Mouse (Mus musculus) common myeloid progenitor, adult 5-6 weeks (primary cell): ENCODE data around the gene Stx2. TPM values are rescaled to one million over a fixed set of nuclear protein-coding genes. Genes with fewer than 3 reads are reported as not detected.
"Not testable (repeated sequence)": the region's sequence is repeated elsewhere in the genome, so short reads cannot be mapped to it uniquely, and the experiment has no call there.

Experiments
- ATAC-seq: replicated peaks from 2 replicates; pipeline ENCODE4 v1.8.0; 2016; ENCODE audit warnings: low read depth, mild to moderate bottlenecking, moderate TSS enrichment, inconsistent platforms; ENCODE audit not compliant: poor library complexity, severe bottlenecking
- total RNA-seq: library from RNA; stranded (forward); fragments of 200-1000, 187-1606 nt; gene quantifications from 2 replicates; pipeline ENCODE4 v1.2.3, GENCODE M21; 2017

The Stx2 gene
- total RNA-seq, 1 experiment from 2014 or later, result 38.6 TPM

- ATAC-seq, result no peak
These were observed 6.6 kb upstream of the Stx2 start for GRCm38 (mm10) chr5:129015020-129015419.

GRCm38 (mm10) chr5:129010937-129011336, 2.6 kb upstream of the Stx2 start:
- ATAC-seq, result no peak

GRCm38 (mm10) chr5:129009577-129009976, 1.2 kb upstream of the Stx2 start:
- ATAC-seq, result peak; percentile 34; the same call in 1 of the 2 replicates

- peak; percentile 4 for ATAC-seq
These were observed 366 bp downstream of the Stx2 start for GRCm38 (mm10) chr5:129008008-129008407.

- ATAC-seq, result peak; percentile 17; the same call in 1 of the 2 replicates
These were observed 1.0 kb downstream of the Stx2 start for GRCm38 (mm10) chr5:129007105-129007957.

GRCm38 (mm10) chr5:129006031-129006788, 2.2 kb downstream of the Stx2 start:
- no peak for ATAC-seq

GRCm38 (mm10) chr5:129005416-129005815, 3.0 kb downstream of the Stx2 start:
- ATAC-seq, result no peak

- ATAC-seq, result peak; percentile 68
These were observed 5.8 kb downstream of the Stx2 start for GRCm38 (mm10) chr5:129002571-129003011.

- peak; percentile 80 for ATAC-seq
These were observed 7.5 kb downstream of the Stx2 start for GRCm38 (mm10) chr5:129000706-129001468.

GRCm38 (mm10) chr5:128987141-128987954, 21.0 kb downstream of the Stx2 start:
- no peak for ATAC-seq

- no peak for ATAC-seq
These were observed 22.4 kb downstream of the Stx2 start for GRCm38 (mm10) chr5:128985946-128986345.

GRCm38 (mm10) chr5:128984536-128984935, 23.8 kb downstream of the Stx2 start:
- no peak for ATAC-seq

GRCm38 (mm10) chr5:128981607-128982006, 26.8 kb downstream of the Stx2 start:
- ATAC-seq, result peak; percentile 91

GRCm38 (mm10) chr5:128980857-128981256, 27.5 kb downstream of the Stx2 start:
- ATAC-seq, result no peak

- ATAC-seq, result no peak
These were observed 29.4 kb downstream of the Stx2 start for GRCm38 (mm10) chr5:128978957-128979356.

- not testable (repeated sequence) for ATAC-seq
These were observed 30.9 kb downstream of the Stx2 start for GRCm38 (mm10) chr5:128977466-128977865.

- peak; percentile 74 for ATAC-seq
These were observed 32.1 kb downstream of the Stx2 start for GRCm38 (mm10) chr5:128976266-128976665.

GRCm38 (mm10) chr5:128971298-128971697, 37.1 kb downstream of the Stx2 start:
- peak; percentile 93 for ATAC-seq

- peak; percentile 16; the same call in 1 of the 2 replicates for ATAC-seq
These were observed 37.5 kb downstream of the Stx2 start for GRCm38 (mm10) chr5:128970878-128971277.
